Mouse (Mus musculus) G1E-ER4 (cell line): ENCODE results near the gene Gatc. TPM values are rescaled to one million over a fixed set of nuclear protein-coding genes. Genes with fewer than 3 reads are reported as not detected.

ENCODE experiments used
- GATA1 ChIP-seq: IDR thresholded peaks from one replicate; pipeline ENCODE4 v1.8.0; 2012; ENCODE audit warnings: low read length, inconsistent platforms
- polyA plus RNA-seq: library from polyadenylated mRNA; stranded (reverse); fragments of >175 nt; gene quantifications from 2 replicates; pipeline ENCODE4 v1.2.3, GENCODE M21; 2012

The Gatc gene
- polyA plus RNA-seq, 1 experiment = 21.8 TPM

DNA sequence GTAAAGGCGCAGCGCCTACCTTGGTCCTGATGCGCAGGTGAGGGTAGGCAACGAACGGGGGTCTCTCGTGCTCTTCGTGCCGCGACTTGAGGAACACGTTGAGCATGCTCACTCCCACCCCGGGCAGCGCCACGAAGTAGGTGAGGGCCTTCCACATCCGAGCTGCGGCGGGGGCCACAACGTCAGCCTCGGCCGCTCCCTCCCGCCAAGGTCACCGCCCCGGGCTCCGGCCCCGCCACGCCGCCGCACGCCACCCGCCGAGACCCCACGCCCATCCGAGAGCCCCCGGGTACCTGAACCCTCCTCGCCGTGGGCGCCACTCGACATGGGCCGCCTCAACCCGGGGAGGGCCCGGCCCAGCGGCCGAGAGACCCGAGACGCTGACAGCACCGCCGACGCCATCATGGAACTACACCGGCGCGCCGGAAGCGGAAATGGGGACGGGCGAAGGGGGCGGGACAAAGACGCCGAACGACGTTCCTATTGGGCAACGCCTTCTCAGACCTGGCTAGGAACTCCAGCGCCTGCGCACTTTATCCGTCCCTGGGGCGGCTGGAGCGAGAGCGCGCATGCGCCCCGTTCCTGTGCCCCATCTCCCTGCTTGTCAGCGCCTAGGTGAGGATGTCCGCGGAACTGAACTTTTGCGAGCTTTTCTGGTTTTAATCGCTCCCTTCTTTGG is 7.7 kb upstream of the Gatc start, which contains the start of gene Cox6a1:
Gene Cox6a1, minus strand, starts transcription at position 436 of the 679 bp plus-strand sequence.
- no peak for TF ChIP-seq GATA1

DNA sequence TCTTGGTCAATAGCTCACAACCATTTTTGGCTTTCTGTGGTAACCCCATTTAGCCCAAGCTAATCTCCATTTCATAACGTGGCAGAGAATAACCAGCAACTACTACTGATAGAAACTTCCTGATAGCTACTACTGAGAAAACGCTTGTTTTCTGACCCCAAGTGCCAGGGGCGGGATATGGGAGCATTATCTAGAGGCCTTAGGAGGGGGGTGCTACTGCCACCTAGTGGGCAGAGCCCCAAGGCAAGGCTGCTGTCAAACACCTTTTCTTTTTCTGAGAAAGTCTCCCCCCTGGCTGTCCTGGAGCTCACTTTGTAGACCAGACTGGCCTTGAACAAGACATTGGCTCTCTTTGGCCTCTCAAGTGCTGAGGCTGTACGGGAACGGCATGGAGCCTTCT is 6.6 kb upstream of the Gatc start:
- no peak for TF ChIP-seq GATA1

DNA sequence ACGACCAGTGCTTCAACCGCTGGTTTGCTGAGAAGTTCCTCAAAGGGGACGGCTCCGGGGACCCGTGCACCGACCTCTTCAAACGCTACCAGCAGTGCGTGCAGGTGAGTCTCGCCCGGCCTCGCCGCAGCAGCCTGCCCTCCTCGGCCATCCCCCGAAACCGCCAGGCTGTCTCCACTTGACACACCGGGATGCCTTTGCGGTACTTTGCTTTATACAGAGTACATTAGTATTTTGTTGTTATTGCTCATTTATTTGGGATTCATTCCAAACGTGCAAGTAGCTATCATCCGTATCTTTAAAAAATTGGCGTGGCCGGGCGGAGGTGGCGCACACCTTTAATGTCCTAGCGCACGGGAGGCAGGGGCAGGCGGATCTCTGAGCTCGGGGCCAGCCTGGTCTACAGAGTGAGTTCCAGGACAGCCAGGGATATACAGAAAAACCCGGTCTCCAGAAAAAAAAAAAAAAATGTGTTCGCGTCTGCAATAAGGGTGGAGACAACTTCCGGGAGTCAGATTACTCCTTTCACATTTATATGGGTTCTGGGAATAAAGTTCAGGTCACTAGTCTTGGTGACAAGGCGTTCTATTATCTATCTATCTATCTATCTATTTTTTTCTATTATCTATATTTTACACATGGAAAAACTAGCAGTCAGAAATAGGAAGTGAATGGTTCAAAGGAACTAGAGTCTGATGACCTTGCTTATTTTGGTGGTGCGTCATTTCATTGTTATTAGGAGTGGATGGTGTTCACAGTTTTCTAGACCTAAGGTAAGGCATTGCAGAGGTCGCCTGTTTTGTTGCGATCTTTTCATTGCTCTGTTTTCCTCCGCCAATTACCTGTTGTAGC is 562 bp upstream of the Gatc start:
- TF ChIP-seq GATA1 = no peak

DNA sequence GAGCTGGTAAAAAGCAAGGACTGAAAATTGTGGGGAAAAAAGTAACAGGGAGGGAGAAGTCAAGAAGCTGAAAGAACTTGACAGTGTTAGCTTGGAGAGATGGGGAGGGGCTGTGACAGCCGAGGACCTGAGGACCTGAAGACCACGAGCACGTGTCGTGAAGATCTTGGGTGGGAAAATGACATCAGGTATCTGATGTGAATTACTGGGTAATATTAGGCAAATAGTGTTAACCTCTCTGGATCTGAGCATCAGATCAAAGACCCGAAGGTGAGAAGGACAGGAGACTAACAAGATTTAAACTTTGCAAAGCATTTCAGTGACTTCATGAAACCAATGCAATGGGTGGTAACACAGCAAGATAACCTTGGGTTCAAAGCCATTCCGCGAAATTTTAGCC is 971 bp downstream of the Gatc start:
- no peak for TF ChIP-seq GATA1

DNA sequence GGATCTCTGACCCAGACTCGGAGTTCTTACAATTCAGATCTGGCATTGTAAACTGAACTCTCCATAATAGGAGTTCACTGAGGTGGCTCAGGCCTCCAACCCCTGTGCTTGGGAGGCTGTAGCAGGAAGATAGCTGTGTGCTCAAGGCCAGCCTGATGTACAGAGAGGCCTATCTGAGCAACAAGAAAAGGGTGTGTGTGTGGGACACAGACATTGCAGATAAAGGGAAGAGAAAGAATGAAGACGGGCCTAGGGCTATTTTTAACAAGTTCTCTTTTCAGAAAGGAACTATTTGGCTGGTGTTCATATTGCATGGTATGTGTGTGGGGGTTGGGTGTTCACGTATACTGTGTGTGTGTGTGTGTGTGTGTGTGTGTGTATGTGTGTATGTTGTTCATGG is 7.4 kb downstream of the Gatc start:
- TF ChIP-seq GATA1 = peak; percentile 70

DNA sequence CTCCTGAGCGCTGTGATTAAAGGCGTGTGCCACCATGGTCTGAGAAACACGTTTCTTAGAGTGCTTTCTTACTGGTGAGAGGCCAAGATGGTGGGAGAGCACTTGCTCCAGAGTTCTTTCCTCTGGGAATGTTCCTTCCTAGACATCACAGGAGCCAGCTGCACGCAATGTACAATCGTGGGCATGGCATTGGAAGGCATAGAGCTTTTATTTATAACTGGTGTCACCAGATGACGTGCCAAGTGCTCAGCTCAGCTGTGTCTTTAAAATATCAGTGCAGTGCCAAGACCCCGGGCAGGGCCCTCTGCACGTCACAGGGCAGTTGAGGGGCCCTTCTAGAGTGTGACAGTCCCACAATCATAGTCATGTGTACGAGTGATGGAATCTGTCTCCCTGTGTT is 10.0 kb downstream of the Gatc start:
- TF ChIP-seq GATA1 = no peak

DNA sequence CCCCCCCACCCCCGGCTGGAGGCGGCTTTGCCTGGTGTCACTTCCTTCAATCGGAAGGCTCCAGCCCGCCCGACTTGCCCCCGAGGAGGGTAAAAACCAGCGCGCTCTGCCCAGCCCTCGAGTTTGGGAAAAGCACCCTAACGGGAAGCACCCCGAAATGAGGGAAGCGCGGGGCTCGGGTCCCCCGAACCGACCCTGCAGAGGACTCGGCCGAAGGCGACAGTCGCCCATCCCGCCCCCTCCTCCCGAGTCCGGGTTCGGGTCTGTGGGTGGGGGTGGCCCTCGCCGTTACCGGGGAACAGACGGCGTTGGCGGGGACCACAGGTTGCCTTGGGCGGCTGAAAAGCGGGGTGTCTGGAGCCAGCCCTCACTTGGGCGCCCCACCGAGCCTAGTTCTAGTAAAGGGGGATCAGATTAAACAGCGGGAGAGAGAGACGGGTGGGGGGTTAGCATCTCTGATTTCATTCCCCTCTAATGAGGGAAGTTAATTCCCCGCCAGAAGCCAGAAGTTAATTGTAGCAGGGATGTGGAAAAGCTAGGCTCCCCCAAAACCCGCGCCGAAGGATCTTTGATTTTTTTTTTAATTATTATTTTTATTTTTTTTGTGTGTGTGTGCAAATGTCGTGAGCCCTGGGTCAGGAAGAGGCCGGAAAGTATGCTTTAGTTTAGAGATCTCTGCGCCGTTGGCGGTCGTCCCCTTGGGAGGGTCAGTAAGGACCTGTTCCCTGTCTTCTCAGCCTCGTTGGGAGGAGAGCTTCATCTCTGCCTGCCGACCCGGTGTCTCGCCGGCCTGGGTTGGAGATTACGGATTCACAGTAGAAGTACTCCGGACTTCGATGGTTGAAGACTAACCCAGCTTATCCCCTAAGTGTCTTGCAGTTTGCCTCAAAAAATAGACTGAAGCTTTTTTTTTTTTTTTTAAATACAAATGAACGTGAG is 13.1 kb downstream of the Gatc start:
- TF ChIP-seq GATA1 = no peak

DNA sequence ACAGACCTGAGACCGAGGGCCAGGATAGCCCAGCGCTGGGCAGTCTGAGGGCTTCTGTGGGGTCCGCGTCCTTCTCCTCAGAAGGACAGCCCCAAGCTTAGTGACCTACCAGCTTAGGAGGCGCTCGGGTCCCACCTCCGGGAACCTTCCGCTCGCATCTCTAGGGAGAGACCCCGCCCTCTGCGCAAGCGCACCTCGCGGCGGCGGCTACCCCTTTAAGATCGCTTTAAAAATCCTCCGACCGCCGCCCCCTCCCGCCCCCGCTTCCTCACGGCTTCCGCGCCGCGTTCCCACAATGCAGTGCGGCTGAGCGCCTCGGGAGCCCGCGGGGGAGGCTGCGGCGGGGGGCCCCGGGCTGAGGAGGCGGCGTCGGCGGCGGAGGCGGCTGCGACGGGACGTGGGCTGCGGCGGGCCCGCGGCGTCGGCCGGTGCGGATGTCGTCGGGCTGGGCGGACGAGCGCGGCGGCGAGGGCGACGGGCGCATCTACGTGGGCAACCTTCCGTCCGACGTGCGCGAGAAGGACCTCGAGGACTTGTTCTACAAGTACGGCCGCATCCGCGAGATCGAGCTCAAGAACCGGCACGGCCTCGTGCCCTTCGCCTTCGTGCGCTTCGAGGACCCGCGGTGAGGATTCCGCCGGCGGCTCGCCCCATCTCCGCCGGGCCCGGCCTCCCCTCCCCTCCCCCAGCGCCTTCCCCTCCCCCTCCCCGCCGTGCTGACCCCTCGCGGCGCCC is 13.9 kb downstream of the Gatc start, which contains the start of gene Srsf9:
Gene Srsf9, plus strand, starts transcription at position 303 of the 735 bp plus-strand sequence.
- TF ChIP-seq GATA1 = no peak

DNA sequence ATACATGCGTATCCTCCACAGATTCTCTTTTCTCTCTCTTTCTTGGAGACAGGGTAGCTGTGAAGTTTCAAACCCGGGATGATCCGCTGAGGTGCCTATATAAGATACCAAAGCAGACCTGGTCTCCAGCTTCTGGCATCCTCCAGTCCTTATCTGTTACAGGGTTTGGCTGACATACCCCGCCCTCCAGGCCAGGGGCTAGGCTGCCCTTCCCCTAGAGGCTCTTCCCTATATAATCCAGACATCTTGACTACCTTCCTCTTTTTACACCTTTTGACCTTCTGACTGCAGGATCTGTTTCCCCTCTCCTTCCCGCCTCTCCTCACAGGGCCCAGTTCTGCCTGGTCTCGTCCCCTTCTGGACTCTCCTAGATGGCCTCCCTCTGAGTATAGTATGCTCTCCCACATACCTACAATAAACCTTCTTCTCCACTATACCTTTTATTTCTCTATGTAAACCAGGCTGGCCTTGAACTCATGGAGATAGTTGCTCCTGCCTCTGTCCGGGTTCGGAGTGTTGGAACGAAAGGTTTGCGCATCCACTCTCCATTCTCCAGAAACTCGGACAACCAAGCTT is 14.6 kb downstream of the Gatc start:
- TF ChIP-seq GATA1 = no peak

DNA sequence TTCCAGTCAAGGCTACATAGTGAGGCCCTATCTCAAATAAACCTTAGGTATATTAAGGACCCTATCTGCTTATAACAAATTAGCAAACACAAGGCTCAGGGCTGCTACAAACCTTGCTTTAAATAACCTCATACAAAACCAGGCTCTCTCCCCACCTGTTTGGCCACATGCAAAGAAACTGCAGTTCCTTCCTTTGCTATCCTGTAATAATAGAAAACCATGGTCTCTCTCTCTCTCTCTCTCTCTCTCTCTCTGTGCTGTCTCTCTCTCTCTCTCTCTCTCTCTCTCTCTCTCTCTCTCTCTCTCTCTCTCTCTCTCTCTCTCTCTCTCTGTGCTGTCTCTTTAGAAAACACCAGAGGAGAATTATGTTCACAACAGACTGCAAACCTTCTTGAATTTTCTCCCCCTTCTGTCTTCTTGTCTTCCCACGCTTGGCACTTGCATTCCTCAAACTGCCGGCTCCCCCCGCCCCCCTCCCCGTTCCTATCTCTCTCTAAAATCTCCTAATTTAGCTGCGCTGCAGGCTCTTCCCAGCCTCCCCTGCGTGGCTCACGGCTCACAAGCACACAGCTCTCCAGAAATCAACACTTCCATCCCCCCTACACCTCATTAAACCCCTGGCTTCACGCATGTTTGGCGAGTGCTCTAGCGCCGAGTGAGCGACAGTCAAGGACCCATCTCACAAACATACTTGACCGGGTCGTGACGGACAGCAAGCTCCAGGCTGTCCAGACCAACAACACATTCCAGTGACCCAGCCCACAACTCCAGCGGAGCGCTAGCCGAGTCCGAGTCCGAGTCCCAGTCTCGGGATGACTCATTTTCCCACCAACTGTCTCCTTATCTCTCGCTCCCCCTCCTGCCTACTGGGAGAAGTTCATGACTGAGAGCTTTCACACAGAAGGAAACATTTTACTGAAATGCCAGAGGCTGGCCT is 21.7 kb downstream of the Gatc start:
- no peak for TF ChIP-seq GATA1

DNA sequence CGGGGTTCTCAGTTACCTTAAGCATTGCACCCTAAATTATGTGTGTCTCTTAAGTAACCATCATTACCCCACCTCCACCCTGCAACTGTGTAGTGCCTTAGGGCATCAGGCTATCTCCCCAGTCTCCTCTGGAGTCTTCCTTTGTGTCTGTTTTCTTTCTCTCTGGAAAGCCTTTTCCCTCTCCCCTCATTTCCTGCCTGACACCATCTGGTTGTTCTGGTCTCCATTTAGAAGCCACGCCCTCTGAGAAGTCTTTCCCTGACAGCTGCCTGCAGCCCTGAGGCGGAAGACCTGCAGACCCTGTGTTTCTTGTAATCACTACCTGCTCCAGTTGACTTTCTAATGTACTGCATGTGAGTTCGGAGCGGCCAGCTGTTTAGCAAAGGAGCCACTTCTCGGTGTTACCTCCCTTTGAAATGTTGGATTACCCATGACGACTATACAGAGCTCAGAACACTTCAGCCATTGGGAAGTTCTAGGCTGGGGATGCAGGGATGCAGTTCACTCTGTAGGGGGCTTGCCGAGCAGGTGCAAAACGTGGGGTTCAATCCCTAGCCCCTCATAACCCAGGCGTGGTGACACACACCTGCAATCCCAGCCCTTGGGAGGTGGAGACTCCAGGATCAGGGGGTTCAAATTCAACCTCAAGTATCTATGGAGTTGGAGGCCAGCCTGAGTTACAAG is 23.2 kb downstream of the Gatc start:
- no peak for TF ChIP-seq GATA1

DNA sequence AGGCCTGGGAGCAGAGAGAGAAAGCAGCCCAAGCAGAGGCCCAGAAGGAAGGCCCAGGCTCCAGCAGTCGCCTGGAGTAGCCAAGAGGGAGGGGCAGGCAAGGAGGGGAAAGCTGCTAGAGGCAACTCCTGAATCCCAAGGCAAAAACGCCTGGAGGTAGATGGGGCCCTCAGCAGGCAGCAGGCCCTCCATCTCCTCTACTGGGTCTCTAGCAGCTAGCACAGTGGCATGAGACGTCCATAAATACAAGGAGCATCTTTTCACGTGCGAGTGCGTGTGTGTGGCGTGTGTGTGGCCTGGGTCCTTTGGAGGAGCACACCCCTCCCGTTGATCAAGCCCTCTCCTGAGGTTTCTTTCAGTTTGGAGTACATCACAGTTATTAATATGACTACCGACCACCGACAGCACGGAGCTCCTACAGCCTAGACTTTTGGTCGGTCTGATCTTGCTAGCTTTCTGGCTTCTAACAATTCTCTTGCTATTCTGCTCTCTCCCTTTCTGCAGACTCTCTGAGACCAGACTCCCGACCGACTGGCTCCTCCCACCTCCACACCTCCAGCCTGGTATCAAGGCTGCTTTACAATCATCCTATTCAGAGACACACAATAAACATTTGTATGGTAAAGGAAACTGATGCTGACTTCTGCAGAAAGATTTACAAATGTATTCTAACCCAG is 23.9 kb downstream of the Gatc start:
- TF ChIP-seq GATA1 = no peak

DNA sequence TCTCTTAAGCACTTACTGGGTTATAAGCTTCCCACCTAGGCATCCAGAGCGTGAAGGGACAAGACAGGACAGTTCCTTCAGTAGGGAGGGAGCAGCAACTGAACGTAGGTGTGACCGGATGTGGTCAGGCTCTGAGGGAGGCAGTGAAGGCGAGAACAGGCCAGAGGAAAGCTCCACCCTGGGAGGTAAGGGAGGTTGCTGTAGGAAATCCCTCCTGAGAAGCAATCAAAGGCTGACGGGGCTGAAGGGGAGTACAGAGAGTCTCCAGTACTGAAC is 27.4 kb downstream of the Gatc start:
- TF ChIP-seq GATA1 = no peak
